Mouse (Mus musculus) CD4-positive, CD25-positive, alpha-beta regulatory T cell, adult 9 weeks (primary cell): ENCODE data around the gene Gpbp1l1. TPM values are rescaled to one million over a fixed set of nuclear protein-coding genes. Genes with fewer than 3 reads are reported as not detected.

Experiments
- polyA plus RNA-seq: library from polyadenylated mRNA; unstranded; fragments of 100-300 nt; shearing (Covaris generic); gene quantifications from one replicate; pipeline ENCODE4 v1.2.1, GENCODE M21; 2017

Gpbp1l1 gene
- 51.8 TPM for polyA plus RNA-seq

DNA sequence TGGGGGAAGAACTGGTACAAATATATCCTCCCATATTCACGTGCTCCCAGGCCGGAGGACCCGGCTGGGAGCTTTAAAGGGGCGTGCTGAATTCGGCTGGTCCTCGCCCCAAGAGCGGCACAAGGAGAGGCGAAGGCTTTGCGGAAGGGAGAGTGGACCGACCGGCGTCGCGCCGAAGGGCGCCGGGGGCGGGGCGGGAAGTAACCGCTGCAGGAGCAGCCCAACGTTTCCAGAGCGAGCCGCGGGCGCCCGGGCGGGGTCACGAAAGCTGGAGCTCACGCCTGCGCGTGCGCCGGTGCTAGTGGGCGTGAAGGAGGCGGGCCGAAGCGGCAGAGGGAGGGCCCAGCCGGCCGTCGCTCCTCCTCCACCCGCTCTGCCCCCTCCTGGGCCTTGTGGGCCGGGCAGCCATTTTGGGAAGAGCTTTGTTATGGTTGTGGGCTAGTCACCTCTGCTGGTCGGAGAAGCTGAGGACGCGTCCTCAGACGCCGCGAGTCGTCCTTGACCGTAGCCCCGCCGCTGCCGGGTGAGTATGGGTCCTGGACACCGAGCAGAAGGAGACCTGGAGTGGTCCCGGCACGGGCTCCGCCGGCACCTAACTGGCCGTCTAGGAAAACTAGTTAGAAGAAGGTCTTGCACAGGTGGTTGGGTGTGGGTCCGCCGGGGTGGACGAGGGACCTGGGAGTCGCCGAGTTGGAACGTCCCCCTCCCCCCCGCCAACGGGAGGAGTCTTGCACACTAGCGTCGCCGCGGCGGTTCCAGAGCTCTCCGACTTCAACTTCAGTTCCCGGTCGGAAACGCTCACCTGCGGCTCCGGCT lies at the start of gene Gpbp1l1:
Gpbp1l1 (plus strand) TSS at position 353 of the 816 bp plus-strand sequence.

DNA sequence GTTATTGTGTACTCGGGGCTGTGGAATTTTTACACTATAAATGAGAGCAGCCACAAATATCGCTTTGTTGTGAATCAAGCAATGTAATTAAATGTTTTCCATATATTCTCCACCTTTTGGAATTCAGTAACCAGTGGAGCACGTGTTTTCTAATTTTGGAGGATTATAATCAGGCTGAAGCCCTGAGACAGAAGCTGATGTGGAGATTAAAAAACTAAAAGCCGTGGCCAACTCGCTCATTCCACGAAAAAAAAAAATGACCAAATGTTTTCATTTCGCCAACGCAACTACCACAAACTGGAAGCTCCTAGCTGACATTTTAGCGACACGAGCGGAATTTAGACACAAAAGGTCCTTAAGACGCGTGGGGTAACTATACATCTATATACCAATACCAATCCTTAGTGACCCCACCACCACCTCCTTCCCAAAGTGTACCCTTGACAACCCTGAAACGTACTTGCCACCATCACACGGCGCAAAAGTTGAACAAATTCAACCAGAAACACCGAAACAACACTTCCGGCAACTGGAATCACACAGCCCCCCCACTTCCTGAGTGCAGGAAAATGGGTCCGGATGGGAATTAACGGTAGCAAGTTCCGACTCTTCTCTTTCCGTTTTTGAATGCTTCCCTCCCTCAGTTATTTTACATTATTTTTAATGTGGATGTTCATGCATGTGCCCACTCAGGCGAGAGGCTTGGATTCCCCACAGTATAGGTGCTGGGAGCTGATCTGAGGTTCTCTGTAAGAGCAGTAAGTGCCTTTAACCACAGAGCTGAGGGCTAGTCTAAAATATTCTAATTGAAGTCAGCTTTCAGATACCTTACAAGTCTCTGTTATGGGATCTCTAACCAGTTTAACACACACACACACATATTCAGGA lies 1.8 kb upstream of the Gpbp1l1 start, which contains the start of gene Tmem69:
Tmem69 (minus strand) TSS at position 524 of the 888 bp plus-strand sequence.

GRCm38 (mm10) chr4:116596379-116596778 lies 38.9 kb downstream of the Gpbp1l1 start, which contains the start of gene Ccdc17:
Ccdc17 (plus strand) TSS chr4:116596654.

DNA sequence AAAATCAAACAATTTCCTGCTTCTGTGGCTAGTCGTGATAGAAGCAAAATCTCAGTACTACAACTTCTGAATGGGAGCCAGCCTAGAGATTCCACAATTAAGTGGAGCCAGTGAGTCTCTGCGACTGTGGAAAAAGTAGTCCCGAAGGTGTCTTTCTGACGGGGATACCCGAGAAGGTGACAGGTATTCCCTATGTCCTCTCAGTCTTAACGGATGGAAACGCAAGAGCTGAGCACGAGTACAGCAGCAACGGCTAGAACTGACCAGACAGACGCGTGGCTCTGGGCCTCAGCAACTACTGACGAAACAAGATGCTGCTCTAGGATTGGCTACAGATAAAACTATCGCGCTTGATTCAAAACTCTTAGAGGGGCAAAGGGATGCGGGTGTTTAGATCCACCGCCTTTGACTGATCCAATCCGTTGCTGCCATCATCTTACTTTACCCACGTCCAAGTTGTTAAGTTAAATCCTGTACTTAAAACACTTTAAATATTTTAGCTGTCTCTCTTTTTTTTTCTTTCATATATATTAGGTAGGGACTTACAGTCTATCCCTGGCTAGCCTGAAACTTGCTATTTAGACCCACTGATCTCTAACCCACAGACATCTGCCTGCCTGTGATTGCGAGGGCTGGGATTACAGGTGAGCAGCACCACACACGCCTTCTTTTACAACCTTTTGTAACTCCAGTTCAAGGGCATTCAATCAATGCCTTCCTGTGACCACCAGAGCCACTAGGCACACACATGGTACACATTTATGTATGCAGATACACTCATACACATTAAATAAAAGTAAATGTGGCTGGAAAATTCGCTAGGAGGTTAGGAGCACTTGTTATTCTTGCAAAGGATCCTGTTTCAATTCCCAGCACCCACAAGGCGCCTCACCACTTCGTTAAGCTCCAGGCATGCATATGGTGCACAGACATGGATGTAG lies 70.5 kb downstream of the Gpbp1l1 start, which contains the start of gene Nasp:
Nasp (minus strand) TSS at position 220 of the 941 bp plus-strand sequence.

Other genes with a start within 250 kb of the Gpbp1l1 start
- gene Mast2, start 93.5 kb upstream of the Gpbp1l1 start, polyA plus RNA-seq = 3.0 TPM
- gene Ipp, start 50.1 kb upstream of the Gpbp1l1 start, polyA plus RNA-seq = 21.8 TPM
- 23.1 TPM for gene Tmem69, start 1.7 kb upstream of the Gpbp1l1 start, polyA plus RNA-seq
- gene Ccdc17, start 39.0 kb downstream of the Gpbp1l1 start, polyA plus RNA-seq = 15.5 TPM
- 52.2 TPM for gene Nasp, start 70.3 kb downstream of the Gpbp1l1 start, polyA plus RNA-seq
- gene Akr1a1, start 94.0 kb downstream of the Gpbp1l1 start, polyA plus RNA-seq = 389 TPM
- 619 TPM for gene Prdx1, start 127.9 kb downstream of the Gpbp1l1 start, polyA plus RNA-seq
- gene Mmachc, start 150.7 kb downstream of the Gpbp1l1 start, polyA plus RNA-seq = 13.1 TPM
- gene Ccdc163, start 150.9 kb downstream of the Gpbp1l1 start, polyA plus RNA-seq = 22.4 TPM
- gene Tesk2, start 163.3 kb downstream of the Gpbp1l1 start, polyA plus RNA-seq = 8.3 TPM
- gene Toe1, start 250.0 kb downstream of the Gpbp1l1 start, polyA plus RNA-seq = 49.9 TPM